Mouse (Mus musculus) fibroblast of lung, adult 2 months (primary cell): ENCODE measurements around the gene Rras.

ENCODE experiments used
- DNase-seq: peaks from one replicate; pipeline ENCODE4 v3.0.0-alpha.2; 2011; ENCODE audit warnings: low read depth

Rras gene

GRCm38 (mm10) chr7:45017242-45018061 is at the start of gene Rras:
Gene Rras (plus strand): TSS chr7:45017961.
- DNase-seq: peak; percentile 100

DNA sequence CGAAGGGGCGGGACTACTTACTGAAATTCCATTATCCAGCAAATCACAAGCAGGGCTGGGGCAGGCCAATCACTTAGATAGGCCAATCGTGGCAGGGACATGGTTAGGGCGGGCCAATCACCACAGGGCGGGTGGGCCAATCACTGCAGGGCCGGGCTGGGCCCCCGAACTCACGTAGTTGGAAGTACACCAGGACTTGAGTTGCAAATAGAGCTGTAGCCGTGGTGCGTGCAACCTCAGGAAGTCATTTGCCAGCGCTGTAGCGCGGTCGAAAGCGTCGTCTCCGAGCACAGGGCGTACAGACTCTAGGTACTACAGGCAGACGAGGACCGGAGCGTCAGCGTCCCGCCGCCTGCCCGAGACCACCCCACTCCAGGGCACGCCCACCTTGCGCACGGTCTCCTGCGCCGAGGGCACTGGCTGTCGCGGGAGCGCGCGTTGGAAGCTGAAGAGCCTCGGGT is 47.5 kb upstream of the Rras start:
- DNase-seq: peak; percentile 68

DNA sequence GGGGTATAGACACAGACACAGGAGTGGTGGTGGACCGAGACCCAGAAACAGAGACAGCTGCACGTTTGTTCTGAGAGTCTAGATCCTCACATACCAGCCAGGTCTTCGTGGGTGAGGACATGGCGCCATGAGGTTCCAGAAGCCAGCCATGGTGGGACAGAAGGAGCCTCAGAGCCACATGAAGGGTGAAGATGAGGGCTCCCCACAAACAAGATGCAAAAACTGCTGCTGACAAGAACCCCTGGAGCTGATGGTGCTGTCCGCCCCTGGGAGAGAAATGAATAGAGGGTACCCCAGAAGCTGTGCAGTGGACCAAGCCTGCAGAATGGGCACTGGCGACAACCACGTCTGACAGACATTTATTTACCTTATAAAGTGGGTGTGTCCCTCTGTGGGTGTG is 46.6 kb upstream of the Rras start:
- no peak for DNase-seq

DNA sequence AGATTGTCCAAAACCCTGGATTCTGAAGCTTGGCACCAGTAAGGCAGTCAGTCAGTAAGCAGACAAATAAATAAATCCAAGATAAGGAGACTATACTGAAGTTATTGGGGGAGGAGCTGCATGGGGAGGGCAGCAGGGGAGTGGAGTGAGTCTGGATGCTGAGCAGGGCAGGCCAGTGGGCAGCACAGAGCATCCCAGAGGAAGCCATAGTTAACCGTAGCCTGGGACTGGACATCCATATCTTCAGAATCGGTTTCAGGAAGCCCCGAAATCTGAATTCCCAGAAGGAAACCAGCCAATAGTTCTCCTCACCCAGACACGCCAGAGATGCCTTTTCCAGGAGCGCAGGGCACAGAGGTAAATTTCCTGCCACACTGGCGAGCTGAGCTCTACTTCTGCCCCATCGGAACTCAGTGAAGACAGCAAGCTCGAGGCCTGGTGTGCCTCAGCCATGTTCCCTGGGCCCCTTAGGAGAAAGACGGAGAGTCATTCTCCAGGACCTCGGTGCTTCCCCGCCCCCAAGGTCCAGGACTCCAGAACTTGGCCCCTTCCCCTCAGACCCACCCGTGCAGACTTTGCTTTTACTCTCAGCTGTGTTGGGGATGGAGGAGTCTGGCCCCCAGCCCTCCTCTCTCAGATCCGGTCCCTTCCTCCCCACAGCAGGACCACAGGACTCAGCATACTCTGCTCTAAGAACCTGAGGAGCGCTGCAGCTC is 44.2 kb upstream of the Rras start:
- no peak for DNase-seq

DNA sequence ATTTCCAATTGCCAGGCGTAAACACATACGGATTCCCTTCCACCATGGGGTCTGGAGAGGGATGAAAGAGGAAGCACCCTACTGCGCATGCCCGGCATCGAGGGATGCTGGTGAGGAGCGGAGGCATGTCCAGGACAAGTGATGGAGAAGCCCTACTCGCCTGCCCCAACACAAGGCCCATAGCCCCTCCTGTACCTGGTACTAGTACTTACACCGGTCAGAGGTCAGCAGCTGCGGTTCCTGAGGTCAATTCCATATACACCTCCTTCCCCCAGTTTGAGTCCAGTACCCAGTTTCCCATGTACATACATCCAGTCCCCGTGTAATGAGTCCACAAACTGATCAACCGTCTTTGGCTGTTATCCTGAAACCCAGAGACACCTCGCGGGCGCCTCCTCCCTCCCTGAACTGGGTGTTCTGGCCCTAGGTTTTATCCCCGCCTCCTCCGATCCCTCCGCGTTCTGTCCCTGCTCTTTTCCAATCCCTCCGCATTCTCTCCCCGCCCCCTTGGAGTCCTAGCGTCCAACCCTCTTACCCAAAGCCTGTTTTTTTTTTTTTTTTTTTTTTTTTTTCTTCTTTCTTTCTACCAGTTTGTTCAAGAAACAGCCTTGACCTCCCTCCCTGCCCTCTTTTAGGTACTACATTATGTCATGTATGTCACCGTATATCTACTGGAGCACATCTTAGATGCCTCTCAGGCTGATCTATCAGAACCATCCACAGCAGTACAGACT is 43.2 kb upstream of the Rras start, which contains the start of gene Cpt1c:
Gene Cpt1c (minus strand): TSS at position 469 of the 734 bp plus-strand sequence.
- peak; percentile 75 for DNase-seq

- DNase-seq: no peak
Measured at GRCm38 (mm10) chr7:44975117-44975419, 42.7 kb upstream of the Rras start.

GRCm38 (mm10) chr7:44978300-44978699 is 39.5 kb upstream of the Rras start:
- DNase-seq: no peak

- DNase-seq: no peak
Measured at GRCm38 (mm10) chr7:44981539-44981938, 36.2 kb upstream of the Rras start.

- peak; percentile 49 for DNase-seq
Measured at GRCm38 (mm10) chr7:44983085-44983484, 34.7 kb upstream of the Rras start.

DNA sequence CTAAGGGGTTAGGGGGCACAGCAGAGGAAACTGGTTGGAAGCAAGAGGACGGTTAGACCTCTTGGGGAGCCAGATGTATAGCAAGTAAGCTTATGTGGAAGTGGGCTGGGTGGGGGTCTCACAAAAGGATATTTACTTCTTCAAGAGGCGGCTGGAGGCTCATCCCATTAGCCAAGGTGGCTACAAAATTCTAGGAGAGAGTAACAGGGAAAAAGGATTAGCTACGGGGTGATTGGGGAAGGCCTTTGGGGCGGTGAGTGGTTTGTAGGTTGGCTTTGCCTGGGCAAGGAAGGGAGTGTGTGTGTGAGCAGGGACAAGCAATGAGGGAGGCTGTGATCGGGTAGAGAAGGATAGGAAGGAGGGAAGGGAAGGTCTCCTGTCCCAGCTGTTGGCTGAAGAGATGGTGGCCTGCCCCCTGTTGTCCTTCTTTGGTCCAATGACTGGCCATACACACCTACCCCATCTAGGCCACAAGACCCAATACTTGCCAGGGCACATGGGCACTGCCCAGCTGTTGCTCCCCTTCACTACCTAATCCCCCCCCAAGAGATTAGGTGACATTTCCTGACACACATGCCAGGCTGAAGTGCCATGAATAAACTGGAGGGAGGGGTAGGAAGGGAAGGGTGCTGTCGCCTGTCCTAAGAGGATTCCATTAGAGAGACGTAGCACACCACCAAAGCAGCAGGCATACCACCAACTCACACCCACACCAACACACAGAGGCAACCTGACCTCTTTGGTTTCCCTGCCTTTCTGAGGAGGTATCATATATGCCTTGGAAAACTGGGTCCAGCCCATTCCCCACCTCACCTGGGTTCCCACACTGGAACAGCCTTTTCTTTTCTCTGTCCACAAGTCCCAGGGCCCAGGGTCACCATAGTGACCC is 33.6 kb upstream of the Rras start:
- no peak for DNase-seq

DNA sequence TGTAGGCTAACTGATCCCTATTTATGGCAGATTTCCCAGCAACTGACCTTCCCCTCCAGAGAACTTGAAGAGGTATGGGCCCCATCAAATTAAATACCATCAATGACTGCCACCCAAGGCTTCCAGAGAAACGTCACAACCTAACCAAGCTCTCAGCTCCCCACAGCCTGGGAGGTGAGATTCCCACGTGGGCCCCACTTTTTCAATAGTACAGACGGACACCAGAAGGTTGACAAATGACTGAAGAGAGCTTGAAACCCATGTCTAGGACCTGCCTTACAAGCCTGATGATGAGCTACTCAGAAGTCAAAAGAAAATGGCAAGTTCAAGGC is 33.0 kb upstream of the Rras start:
- DNase-seq: no peak

DNA sequence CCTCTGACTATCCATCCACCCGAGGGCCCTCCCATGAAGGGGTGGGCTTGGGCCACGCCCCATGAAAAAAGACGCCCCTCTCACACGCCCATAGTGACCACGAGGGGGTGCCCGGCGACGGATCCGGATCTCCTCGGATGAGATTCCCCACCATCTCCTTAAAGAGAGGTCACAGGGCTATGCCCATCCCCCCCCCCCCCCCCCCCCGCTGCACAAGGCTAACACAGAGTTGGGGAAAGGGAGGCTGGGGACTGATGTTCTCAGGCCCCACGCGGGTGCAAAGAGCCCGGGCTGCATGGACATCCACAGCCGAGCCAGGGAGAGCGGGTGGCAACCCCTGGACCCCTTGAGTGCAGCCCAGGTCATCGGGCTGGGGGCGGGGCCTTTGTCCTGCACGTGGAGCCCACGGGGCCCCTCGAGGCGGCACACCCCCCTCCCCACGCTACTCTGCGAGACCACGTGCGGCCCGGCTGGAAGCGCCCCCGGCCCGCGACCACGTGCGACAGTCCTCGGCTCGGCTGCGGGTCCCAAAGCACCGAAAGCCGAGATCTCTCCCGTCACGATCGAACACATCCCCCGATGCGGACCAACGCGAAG is 32.1 kb upstream of the Rras start:
- no peak for DNase-seq

DNA sequence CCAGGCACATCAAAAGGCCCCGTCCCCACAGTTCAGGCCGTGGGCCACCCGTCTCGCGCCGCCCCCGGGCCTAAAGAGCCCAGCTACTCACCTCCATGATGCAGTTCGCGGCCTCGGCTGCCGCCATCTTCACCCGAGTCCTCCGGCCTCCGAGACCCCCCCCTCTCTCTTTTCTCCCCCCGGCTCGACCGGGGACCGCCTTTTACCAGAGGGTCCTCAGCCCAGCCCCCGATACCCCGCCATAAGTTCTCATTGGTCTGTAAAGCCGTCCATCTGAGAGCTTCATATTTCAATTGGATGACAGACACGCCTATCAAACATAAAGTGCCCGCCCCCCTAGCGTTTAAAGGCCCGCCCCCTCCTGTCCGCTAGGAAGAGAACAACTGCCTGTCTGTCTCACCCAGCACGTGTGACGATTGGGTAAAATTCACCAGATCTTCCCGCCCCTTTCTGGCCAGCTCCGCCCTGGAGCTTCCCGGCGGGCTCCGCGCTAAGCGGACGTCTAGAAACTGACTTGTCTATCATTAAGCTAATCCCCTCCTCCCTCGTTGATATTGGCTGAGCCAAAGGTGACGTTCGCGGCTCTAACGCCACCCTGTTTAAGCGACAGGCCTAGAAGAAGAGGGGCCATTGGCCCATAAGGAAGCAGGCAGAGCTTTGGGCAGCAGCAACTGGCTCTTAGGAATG is 31.4 kb upstream of the Rras start, which contains the start of gene Prmt1:
Gene Prmt1 (minus strand): TSS at position 377 of the 687 bp plus-strand sequence.
- peak; percentile 100 for DNase-seq

DNA sequence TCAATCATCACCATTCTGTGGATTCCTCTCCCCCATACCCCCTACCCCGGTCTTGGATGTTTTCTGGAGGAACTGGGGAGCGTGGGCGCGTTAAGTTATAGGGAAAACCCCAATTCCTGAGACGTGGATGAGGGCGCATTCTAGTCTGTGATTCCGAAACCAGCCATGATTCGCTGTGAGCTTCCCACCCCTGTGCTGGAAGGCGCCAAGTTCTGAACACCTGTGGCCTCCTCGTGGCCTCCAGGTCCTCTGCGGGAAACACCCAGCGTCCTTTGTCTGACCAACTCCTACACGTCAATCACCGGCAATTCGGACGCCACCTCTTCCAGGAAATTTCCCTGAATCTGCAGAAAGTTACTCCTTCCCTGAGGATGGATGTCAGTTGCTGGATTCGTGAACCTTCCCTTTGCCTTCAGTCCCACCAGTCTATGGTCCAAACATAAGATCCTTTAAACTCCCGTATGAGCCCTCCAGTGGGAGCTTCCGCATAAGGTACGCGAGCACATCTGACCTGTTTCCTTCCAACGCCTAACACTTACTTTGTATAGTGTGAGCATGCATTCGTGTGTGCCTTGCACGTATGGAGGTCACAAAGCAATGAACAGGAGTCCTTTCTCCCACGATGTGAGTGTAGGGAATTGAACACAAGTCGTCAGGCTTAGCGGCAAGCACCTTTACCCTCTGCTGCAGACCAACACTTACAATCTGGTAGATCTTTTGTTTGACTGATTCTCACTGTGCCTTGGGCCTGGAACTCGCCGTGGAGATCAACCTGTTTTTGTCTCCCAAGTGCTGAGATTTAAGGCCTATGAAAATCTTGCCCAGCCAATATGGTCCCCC is 30.7 kb upstream of the Rras start:
- no peak for DNase-seq

- DNase-seq: no peak
Measured at GRCm38 (mm10) chr7:44996672-44997071, 21.1 kb upstream of the Rras start.

GRCm38 (mm10) chr7:44997231-44997939 is 20.4 kb upstream of the Rras start, which contains the start of gene Irf3:
Gene Irf3 (plus strand): TSS chr7:44997648.
- peak; percentile 95 for DNase-seq

DNA sequence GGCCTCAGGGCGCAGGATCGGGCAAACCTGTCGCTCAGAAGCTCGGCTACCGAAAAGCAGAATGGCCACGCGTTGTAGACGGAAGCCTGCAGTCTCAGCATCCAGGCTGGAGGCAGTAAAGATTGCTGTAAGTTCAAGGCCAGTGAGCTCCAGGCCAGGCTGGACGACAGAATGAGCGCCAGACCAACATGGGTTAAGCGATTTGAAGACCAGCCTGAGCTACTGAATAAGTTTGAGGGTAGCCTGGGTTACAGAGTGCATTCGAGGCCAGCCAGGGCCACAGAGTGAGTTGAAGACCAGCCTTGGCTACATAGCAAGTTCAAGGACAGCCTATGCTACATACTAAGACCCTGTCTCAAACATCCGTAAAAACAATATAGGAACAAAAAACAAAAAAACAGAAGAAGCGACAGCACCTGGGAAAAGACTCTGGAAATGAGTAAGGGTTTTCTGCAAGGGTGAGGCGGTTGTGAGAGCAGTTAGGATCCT is 19.8 kb upstream of the Rras start:
- DNase-seq: no peak

DNA sequence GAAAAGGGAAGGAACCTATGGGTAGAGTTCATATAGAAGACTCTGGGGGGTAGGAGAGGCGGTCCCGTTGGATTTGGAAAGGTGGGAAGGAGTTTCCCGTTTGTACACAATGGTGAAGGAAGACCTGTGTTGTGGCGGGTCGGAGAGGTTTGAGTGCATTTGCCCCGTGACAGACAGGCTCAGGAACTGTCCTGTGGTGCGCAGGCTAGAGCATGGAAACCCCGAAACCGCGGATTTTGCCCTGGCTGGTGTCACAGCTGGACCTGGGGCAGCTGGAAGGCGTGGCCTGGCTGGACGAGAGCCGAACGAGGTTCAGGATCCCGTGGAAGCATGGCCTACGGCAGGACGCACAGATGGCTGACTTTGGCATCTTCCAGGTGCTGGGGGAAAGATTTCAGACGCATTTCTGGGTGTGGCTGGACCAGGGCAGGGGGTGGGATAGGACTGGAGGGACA is 19.2 kb upstream of the Rras start, which contains the start of gene Bcl2l12:
Gene Bcl2l12 (minus strand): TSS at position 212 of the 455 bp plus-strand sequence.
- no peak for DNase-seq

DNA sequence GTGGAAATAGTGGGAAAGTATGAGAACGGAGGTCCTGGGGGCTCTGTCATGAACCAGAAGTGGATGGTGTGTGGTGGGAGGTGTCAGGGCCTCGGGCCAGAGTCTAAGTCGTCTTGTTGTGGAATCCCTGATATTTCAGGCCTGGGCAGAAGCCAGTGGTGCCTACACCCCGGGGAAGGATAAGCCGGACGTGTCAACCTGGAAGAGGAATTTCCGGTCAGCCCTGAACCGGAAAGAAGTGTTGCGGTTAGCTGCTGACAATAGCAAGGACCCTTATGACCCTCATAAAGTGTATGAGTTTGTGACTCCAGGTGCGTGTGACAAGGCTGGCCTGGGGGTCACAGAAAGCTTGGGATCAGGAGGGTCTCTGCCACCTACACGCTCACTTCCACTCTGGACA is 18.0 kb upstream of the Rras start:
- no peak for DNase-seq
